Mouse (Mus musculus): ENCODE results near the gene Il17re. TPM values are rescaled to one million over a fixed set of nuclear protein-coding genes. Genes with fewer than 3 reads are reported as not detected.

Il17re gene
- polyA plus RNA-seq, 1 experiment, result not detected

DNA sequence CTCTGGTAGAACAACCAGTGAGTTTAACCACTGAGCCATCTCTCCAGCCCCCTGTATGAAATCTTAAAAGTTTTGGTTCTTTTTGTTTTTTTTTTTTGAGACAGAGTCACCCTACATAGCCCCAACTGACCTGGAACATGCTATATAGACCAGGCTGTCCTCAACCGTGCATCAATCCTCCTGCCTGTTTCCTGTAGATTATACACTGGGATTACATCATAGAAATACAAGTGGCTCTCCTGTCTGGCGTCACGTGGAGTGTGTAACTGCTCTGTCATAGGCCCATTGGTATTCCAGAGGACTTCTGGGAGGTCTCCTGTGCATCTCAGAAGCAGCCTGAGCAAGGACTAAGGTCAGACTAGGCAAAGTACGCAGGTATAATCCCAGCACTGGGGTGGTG lies 35.3 kb upstream of the Il17re start:
- TF ChIP-seq FOSL1 (IDR thresholded peaks at IDR 0.05; ENCODE audit: insufficient read depth, low read length, poor library complexity, severe bottlenecking) (no peak), MAX (IDR thresholded peaks at IDR 0.05) (no peak), CEBPB (IDR thresholded peaks at IDR 0.05; ENCODE audit: low read depth) (no peak), USF1 (IDR thresholded peaks at IDR 0.05; ENCODE audit: low read depth) (no peak), MYOG (IDR thresholded peaks at IDR 0.05; ENCODE audit: control insufficient read depth, extremely low read depth, insufficient read length) (no peak), CTCF (IDR thresholded peaks at IDR 0.05; ENCODE audit: control insufficient read depth, insufficient read depth, insufficient read length) (no peak), MYOD1 (IDR thresholded peaks at IDR 0.05; ENCODE audit: control insufficient read depth, insufficient read length, low read depth) (no peak)
- H3K36me3 ChIP-seq (ENCODE audit: control insufficient read depth, insufficient read depth), result no peaks in the 10 kb centered on the region
- no peaks in the 10 kb centered on the region for H3K79me2 ChIP-seq (ENCODE audit: control insufficient read depth, insufficient read depth)
- H3K79me3 ChIP-seq (ENCODE audit: low read depth), result no peaks in the 10 kb centered on the region
- H3K27me3 ChIP-seq (ENCODE audit: control insufficient read depth, insufficient read depth, insufficient read length), result peaks cover 8% of the 10 kb centered on the region
- H3K4me3 ChIP-seq (ENCODE audit: insufficient read depth, poor library complexity, severe bottlenecking), result no peak overlapping the region
- H3ac ChIP-seq (ENCODE audit: control insufficient read depth, insufficient read length, low read depth), result no peak overlapping the region

- no peaks in the 10 kb centered on the region for H3K36me3 ChIP-seq (ENCODE audit: control insufficient read depth, insufficient read depth)
- H3K79me2 ChIP-seq (ENCODE audit: control insufficient read depth, insufficient read depth), result no peaks in the 10 kb centered on the region
- no peak overlapping the region for H3K4me3 ChIP-seq (ENCODE audit: insufficient read depth, poor library complexity, severe bottlenecking)
- H3K27me3 ChIP-seq (ENCODE audit: control insufficient read depth, insufficient read depth, insufficient read length), result peaks cover 8% of the 10 kb centered on the region
- H3K79me3 ChIP-seq (ENCODE audit: low read depth), result no peaks in the 10 kb centered on the region
- no peak for TF ChIP-seq MYOG (IDR thresholded peaks at IDR 0.05; ENCODE audit: control insufficient read depth, extremely low read depth, insufficient read length)
- H3ac ChIP-seq (ENCODE audit: control insufficient read depth, insufficient read length, low read depth), result no peak overlapping the region
These were observed 34.1 kb upstream of the Il17re start for GRCm38 (mm10) chr6:113424187-113424586.

- Histone ChIP-seq H3K36me3 (ENCODE audit: control insufficient read depth, insufficient read depth) (no peaks in the 10 kb centered on the region), H3K79me3 (ENCODE audit: low read depth) (no peaks in the 10 kb centered on the region), H3K4me3 (ENCODE audit: insufficient read depth, poor library complexity, severe bottlenecking) (no peak overlapping the region), H3ac (ENCODE audit: control insufficient read depth, insufficient read length, low read depth) (no peak overlapping the region), H3K27me3 (ENCODE audit: control insufficient read depth, insufficient read depth, insufficient read length) (peaks cover 8% of the 10 kb centered on the region), H3K79me2 (ENCODE audit: control insufficient read depth, insufficient read depth) (no peaks in the 10 kb centered on the region)
- no peak for TF ChIP-seq FOSL1 (IDR thresholded peaks at IDR 0.05; ENCODE audit: insufficient read depth, low read length, poor library complexity, severe bottlenecking)
- TF ChIP-seq MYOD1 (IDR thresholded peaks at IDR 0.05; ENCODE audit: control insufficient read depth, insufficient read length, low read depth), result no peak
- TF ChIP-seq CTCF (IDR thresholded peaks at IDR 0.05; ENCODE audit: control insufficient read depth, insufficient read depth, insufficient read length), result no peak
- TF ChIP-seq USF1 (IDR thresholded peaks at IDR 0.05; ENCODE audit: low read depth), result no peak
- TF ChIP-seq MYOG (IDR thresholded peaks at IDR 0.05; ENCODE audit: control insufficient read depth, extremely low read depth, insufficient read length), result no peak
- TF ChIP-seq CEBPB (IDR thresholded peaks at IDR 0.05; ENCODE audit: low read depth), result no peak
- TF ChIP-seq MAX (IDR thresholded peaks at IDR 0.05), result no peak
These were observed 31.6 kb upstream of the Il17re start for GRCm38 (mm10) chr6:113426696-113427095.

DNA sequence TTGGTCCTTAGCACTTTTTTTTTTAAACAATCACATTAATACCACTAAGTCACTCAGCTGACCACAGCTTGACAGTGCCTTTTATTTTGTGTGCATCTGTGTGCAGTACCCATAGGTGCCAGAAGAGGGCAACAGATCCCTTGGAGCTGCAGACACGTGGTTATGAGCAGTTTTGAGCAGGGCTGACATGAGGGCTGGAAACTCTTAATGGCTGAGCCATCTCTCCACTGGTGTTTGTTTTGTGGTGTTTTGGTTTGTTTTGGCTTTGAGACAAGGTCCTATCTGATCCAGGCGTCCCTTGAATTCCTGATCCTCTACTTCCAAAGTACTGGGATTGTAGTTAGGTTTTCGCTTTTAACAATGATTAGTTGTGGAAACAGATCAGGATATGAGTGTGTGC lies 30.9 kb upstream of the Il17re start:
- no peaks in the 10 kb centered on the region for H3K79me2 ChIP-seq (ENCODE audit: control insufficient read depth, insufficient read depth)
- no peaks in the 10 kb centered on the region for H3K79me3 ChIP-seq (ENCODE audit: low read depth)
- H3K4me3 ChIP-seq (ENCODE audit: insufficient read depth, poor library complexity, severe bottlenecking), result no peak overlapping the region
- no peaks in the 10 kb centered on the region for H3K36me3 ChIP-seq (ENCODE audit: control insufficient read depth, insufficient read depth)
- TF ChIP-seq USF1 (IDR thresholded peaks at IDR 0.05; ENCODE audit: low read depth), result peak; percentile 65
- peak; percentile 91 for TF ChIP-seq MAX (IDR thresholded peaks at IDR 0.05)
- no peak for TF ChIP-seq MYOG (IDR thresholded peaks at IDR 0.05; ENCODE audit: control insufficient read depth, extremely low read depth, insufficient read length)
- H3K27me3 ChIP-seq (ENCODE audit: control insufficient read depth, insufficient read depth, insufficient read length), result peaks cover 8% of the 10 kb centered on the region
- H3ac ChIP-seq (ENCODE audit: control insufficient read depth, insufficient read length, low read depth), result no peak overlapping the region

GRCm38 (mm10) chr6:113428006-113428405 lies 30.3 kb upstream of the Il17re start:
- Histone ChIP-seq H3ac (ENCODE audit: control insufficient read depth, insufficient read length, low read depth) (no peak overlapping the region), H3K79me3 (ENCODE audit: low read depth) (no peaks in the 10 kb centered on the region), H3K36me3 (ENCODE audit: control insufficient read depth, insufficient read depth) (no peaks in the 10 kb centered on the region), H3K27me3 (ENCODE audit: control insufficient read depth, insufficient read depth, insufficient read length) (peaks cover 10% of the 10 kb centered on the region), H3K4me3 (ENCODE audit: insufficient read depth, poor library complexity, severe bottlenecking) (no peak overlapping the region), H3K79me2 (ENCODE audit: control insufficient read depth, insufficient read depth) (no peaks in the 10 kb centered on the region)
- TF ChIP-seq FOSL1 (IDR thresholded peaks at IDR 0.05; ENCODE audit: insufficient read depth, low read length, poor library complexity, severe bottlenecking) (no peak), CTCF (IDR thresholded peaks at IDR 0.05; ENCODE audit: control insufficient read depth, insufficient read depth, insufficient read length) (no peak), MYOD1 (IDR thresholded peaks at IDR 0.05; ENCODE audit: control insufficient read depth, insufficient read length, low read depth) (no peak), MYOG (IDR thresholded peaks at IDR 0.05; ENCODE audit: control insufficient read depth, extremely low read depth, insufficient read length) (no peak), CEBPB (IDR thresholded peaks at IDR 0.05; ENCODE audit: low read depth) (no peak)

- Histone ChIP-seq H3K27me3 (ENCODE audit: control insufficient read depth, insufficient read depth, insufficient read length) (peaks cover 12% of the 10 kb centered on the region), H3K79me3 (ENCODE audit: low read depth) (no peaks in the 10 kb centered on the region), H3ac (ENCODE audit: control insufficient read depth, insufficient read length, low read depth) (no peak overlapping the region), H3K36me3 (ENCODE audit: control insufficient read depth, insufficient read depth) (no peaks in the 10 kb centered on the region), H3K79me2 (ENCODE audit: control insufficient read depth, insufficient read depth) (no peaks in the 10 kb centered on the region), H3K4me3 (ENCODE audit: insufficient read depth, poor library complexity, severe bottlenecking) (no peak overlapping the region)
- no peak for TF ChIP-seq CEBPB (IDR thresholded peaks at IDR 0.05; ENCODE audit: low read depth)
- no peak for TF ChIP-seq CTCF (IDR thresholded peaks at IDR 0.05; ENCODE audit: control insufficient read depth, insufficient read depth, insufficient read length)
- no peak for TF ChIP-seq MYOG (IDR thresholded peaks at IDR 0.05; ENCODE audit: control insufficient read depth, extremely low read depth, insufficient read length)
- TF ChIP-seq MAX (IDR thresholded peaks at IDR 0.05), result no peak
- TF ChIP-seq USF1 (IDR thresholded peaks at IDR 0.05; ENCODE audit: low read depth), result no peak
- TF ChIP-seq MYOD1 (IDR thresholded peaks at IDR 0.05; ENCODE audit: control insufficient read depth, insufficient read length, low read depth), result no peak
- no peak for TF ChIP-seq FOSL1 (IDR thresholded peaks at IDR 0.05; ENCODE audit: insufficient read depth, low read length, poor library complexity, severe bottlenecking)
These were observed 28.3 kb upstream of the Il17re start for GRCm38 (mm10) chr6:113429965-113430364.
